Mouse (Mus musculus): ENCODE measurements around the gene Tpp1.
"Not testable (repeated sequence)": the region's sequence is repeated elsewhere in the genome, so short reads cannot be mapped to it uniquely, and the experiment has no call there.

Gene Tpp1

DNA sequence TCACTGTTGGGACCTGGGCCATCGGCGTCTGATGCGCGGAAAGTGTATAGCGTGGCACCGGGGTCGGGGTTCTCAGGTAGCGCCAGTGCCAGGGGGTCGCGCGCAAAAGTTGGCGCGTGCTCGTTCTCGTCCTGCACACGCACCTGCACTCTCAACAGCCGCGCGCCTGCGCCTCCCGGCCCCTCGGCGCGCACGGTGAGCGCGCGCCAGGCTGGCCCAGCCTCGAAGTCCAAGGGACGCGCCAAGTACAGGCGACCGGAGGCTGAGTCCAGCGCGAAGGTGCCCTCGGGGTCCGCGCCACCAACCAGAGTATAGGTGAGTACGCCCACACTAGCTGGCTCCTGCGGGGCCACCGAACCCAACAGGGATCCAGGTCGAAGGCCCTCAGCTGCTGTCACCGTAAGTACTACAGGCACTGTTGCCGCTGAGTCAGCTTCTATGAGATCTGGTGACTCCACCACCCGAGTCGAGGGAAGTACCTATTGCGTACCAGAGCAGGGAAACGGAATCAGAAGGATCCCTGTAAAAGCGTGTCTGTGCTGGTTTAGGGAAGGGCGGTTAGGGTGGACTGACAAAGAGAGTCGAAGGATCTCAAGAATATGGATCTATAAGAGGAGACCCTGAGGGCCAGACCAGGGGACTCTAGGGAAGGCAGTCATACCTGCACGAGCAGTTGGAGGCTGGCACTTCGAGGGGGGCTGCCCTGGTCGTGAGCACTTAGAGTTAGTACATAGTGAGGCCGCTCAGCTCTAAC is 10.7 kb upstream of the Tpp1 start:
- in situ Hi-C loops (cut with MboI, MseI), result no loop called here

DNA sequence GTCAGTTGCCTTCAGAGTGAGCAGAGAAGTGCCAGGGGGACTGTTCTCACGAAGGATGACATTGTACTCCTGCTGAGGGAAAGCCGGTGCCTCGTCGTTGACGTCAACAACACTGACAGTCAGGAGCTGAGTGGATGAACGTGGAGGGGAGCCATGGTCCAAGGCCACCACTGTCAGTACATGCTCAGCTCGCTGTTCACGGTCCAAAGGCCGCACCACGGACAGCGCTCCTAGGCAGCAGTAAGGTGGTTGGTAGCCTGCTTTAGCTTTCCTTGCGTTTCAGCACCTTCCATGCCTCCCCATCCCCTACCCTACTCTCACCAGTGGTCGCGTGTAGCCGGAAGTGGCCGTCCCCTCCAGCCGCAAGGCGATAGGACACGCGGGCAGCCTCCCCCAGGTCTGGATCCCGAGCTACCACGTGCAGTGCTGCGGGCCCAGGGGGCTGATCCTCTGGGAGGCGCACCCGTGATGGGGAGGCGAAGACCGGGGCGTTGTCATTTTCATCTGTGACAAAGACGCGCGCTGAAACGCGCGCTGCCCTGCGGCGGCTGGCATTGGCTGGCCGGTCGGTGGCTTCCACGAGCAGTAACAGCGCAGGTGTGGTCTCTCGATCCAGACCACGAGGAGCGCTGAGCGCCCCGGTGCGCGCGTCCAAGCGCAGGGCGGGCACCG is 9.9 kb upstream of the Tpp1 start:
- in situ Hi-C loops (cut with MboI, MseI), result no loop called here

DNA sequence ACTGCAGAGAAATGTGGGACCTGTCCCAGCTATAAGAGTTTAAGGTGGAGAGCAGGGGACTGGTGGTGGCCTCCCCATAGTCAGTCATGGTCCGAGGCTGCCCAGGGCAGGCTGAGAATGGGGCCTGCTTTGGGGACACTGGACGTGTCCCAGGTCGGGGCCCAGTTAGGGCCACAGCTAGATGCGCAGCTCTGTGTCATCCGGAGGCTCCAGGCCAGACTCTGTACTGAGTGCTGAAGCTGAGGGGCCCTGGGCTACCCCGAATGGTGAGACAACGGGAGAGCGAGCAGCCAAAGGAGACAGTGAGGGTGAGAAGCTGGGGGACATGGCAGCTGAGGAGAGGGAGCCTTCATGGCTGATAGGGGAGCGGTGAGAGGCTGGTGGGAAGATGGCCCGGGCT is 1.2 kb upstream of the Tpp1 start:
- in situ Hi-C loops (cut with MboI, MseI), result no loop called here

DNA sequence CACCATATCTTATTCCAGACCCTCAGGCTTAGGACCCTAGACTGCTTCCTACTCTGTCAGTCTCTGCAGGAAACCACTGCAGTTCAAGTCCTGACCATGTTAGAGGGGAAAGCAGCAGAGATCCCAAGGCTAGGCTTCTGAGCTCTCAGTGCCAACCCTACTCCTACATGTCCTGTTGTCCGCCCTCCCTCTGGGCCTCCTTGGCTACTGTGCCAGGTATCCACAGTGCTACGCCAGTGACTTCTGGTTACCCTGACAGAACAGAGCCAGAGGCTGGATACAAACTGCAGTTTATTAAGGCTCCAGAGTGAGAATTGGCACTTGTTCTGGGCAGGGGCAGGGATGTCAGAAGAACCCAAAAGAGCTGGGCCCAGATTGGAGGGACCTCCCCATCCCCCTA is 681 bp upstream of the Tpp1 start:
- in situ Hi-C loops (cut with MboI, MseI), result no loop called here

DNA sequence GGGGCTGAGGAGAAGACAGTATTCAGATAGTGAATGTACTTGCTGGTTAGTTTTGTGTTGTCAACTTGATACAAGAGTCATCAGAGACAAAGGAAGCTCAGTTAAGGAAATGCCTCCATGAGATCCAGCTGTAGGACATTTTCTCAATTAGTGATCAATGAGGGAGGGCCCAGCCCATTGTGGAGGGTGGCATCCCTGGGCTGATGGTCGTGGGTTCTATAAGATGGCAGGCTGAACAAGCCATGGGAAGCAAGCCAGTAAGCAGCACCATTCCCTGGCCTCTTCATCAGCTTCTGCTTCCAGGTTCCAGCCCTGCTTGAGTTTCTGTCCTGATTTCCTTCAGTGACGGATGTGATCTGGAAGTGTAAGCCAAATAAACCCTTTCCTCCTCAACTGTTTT is 4.3 kb downstream of the Tpp1 start:
- in situ Hi-C loops (cut with MboI, MseI), result no loop called here

DNA sequence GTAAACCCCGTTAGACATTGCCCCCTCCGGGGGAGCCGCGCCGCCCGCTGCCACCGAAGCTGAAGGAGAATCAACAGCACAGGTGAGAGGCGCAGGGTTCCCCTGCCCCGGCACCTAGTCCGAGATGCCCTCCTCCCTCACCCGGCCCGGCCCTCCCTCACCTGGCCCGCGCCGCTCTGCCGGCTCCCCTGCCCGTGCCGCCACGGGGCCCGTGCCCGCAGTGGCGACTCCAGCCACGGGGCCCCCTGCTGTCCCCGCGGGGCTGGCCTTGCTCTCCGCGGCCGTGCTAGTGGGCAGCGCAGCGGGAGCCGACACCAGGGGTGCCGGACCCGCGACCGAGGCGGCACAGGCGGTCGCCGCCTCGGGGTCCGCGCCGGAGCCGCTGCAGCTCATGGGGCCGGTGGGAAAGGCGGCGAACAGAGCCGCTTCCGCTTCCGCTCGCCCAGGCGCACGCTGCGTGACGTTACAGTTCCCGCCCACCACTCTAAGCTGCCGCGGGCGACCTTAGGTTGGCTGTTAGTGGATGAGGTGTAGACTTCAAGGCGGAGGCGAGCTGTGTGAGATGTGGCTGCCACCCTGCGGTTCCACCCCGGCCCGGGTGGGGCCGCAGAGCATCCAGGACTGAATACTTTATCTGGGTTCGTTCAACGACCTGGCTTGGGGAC is 8.0 kb downstream of the Tpp1 start, which contains the start of gene Taf10:
Taf10 (minus strand) TSS at position 436 of the 665 bp plus-strand sequence.
- in situ Hi-C loops (cut with MboI, MseI), result no loop called here

DNA sequence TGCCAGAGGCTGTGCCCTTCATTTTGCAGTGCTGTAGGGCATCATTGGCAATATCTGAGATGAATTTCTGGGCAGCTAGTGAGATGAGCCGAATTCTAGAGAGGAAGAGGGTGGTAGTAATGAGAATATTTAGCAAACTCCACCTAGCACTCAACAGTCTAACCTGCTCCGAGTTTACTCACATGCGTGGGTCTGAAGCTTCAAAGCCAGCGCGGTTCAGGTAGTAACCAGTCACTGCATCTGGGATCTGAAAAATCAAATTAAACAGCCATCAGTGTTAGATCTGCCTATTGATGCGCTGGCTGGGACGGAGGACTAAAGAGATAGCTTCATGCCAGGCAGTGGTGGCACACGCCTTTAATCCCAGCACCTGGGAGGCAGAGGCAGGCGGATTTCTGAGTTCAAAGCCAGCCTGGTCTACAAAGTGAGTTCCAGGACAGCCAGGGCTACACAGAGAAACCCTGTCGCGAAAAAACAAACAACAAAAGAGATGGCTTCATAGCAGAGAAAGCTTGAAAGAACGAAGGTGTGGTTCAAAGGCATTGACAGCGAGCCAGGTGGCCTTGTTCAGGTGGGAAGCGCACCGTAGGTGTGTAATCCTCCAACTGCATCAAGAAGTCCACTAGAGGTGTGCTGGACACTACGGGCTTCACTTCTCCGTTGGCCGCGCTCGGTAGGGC is 8.6 kb downstream of the Tpp1 start:
- in situ Hi-C loops (cut with MboI, MseI), result not testable (repeated sequence)

DNA sequence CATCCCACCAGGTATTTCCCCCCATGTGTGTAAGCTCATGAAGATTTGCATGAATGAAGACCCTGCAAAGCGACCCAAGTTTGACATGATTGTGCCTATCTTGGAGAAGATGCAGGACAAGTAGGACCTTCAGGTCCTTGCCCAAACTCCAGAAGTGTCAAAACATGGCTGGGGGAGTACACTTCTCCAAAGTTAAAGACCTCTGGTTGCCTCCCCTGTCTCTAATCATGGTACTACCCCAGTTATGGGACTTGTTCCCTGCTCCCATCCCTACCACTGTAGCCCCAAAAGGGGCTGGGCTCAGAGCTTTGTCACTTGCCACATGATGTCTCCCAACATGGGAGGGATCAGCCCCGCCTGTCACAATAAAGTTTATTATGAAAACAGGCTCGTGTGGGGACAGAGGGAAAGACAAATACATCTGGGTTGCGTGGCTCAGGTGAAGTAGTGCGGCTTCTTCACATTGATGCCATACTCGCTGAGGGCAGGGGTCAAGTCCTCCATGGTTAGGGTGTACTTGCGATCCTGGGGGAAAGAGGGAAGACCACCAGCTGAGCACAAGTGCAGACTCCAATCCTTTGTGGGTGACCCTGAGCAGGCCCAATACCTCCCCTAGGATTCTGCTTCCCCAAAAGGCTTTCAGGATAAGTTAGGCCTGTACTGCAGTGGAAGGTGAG is 9.4 kb downstream of the Tpp1 start:
- in situ Hi-C loops (cut with MboI, MseI), result not testable (repeated sequence)

DNA sequence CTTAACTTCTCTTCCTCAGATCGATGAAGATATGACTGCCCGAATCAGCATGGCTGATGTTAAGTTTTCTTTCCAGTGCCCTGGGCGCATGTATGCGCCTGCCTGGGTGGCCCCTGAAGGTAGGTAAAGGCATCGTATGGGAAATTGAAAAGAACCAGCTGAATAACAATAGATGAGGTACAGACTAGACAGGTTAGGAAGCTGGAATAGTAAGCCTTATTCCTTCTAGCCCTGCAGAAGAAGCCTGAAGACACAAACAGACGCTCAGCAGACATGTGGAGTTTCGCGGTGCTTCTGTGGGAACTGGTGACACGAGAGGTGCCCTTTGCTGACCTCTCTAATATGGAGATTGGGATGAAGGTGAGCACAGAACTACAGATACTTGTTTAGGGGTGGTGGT is 10.1 kb downstream of the Tpp1 start:
- in situ Hi-C loops (cut with MboI, MseI), result no loop called here

DNA sequence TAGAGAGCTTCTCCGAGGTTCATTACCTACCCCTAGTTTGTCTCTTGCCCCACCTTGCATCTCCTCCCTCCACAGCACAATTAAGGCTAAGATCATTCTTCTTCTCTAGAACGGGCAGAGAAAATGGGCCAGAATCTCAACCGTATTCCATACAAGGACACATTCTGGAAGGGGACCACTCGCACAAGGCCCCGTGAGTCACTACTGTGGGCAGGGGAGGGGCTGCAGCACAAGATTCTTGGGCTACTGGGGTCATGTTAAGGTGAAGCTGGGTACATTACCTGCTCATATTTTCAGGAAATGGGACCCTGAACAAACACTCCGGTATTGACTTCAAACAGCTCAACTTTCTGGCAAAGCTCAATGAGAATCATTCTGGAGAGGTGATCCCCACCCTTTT is 11.2 kb downstream of the Tpp1 start:
- in situ Hi-C loops (cut with MboI, MseI), result no loop called here

DNA sequence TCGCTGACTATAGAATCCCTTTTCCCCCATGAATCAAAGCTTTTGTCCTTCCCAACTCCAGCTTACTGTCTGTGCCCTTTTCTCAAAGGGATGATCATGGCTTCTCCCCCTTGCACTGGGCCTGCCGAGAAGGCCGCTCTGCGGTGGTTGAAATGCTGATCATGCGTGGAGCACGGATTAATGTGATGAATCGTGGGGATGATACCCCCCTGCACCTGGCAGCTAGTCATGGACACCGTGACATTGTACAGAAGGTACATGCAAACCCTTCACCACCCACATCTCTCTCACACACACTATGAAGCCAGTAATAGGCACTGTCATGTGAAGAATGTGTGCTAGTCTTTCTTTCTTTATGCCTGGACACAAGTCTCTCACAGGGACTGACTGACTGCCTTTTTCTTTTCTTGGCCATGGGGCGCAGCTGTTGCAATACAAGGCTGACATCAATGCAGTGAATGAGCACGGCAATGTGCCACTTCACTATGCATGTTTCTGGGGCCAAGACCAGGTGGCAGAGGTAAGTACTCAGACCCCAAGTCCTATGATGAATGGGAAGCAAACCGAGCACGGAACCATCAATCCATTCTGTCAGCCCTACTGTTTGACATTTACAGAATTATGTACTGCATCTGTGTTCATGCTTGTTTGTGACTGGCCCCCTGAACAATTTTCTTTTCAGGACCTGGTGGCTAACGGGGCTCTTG is 11.8 kb downstream of the Tpp1 start:
- in situ Hi-C loops (cut with MboI, MseI), result no loop called here

DNA sequence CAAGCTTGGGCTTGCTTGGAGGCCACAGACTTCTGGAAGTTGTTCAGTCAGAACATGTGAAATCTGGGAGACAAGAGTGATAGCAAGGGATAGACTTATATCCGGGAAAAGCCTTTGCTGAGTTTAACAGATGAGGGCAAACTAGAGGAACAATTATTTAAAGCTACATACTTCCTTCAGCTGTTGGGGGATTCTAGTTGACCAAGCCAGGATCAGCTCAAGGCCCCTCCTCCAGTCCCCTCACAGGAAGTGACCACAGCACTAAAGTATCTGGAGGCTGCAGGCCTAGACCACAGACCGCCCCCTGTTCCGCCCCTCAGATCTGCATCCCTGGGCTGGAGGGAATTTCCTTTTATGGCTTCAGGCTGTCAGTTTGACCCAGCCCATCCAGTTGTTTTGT is 13.1 kb downstream of the Tpp1 start:
- in situ Hi-C loops (cut with MboI, MseI), result no loop called here

DNA sequence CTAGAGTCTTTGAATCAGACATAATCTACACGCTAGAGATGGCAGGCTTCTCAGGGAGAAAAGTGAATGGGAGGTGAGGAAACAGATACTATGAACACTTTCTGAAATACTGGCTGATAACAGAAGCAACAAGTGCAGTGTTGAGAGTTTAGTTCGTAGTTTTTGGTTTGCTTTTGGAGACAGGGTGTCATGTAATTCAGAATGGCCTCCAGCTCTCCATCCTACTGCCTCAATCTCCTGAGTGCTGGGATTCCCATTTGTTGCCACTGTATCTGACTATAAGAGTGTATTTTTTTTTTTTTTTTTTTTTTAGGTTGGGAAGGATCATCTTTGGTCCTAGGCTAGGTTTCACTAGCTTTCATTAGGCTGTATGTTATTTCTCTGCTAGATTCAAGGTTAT is 13.7 kb downstream of the Tpp1 start:
- in situ Hi-C loops (cut with MboI, MseI), result no loop called here

DNA sequence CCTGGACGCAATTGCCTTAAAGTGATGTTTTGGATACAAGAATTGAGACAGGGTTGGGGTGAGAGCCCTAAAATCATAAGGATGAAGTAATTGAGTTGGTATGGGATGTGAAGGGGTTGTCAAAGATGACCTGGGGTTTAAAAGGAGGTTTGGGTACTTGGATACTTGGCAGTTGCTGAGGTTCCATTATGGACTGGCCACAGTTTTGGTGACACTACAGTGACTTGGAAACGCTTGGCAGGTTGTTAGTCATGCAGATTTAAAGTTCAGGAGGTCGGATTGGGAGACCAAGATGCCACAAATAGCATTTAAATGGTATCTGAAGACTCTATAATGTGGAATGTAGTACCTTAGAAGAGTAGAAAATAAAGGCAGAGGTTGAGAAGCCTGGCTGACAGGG is 14.4 kb downstream of the Tpp1 start:
- in situ Hi-C loops (cut with MboI, MseI), result no loop called here

DNA sequence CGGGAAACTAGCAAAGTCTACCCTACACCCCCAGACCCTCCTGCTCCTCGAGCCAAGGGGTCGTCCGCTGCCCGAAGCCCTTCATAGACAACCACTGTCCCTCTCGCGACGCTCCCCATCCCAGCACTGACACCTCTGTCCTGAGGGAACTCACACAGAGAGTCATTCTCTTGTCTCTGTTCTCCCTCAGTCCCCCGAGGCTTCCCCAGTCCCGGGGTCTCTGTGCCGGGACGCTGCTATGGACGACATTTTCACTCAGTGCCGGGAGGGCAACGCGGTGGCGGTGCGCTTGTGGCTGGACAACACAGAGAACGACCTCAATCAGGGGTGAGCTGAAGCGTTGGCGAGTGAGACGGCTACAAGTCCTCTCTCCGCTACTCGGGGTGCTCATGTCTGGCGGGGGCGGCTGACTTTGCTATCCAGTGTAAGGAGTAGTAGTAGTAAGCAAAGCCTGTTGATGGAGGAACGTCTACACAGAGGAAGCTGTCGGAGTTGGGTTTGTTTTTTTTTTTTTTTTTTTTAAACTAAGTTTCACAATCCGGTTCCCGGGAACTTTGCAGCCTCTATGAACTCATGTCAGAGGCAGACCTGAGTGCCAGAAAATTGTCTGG is 15.0 kb downstream of the Tpp1 start, which contains the start of gene Rrp8:
Rrp8 (minus strand) TSS at position 475 of the 611 bp plus-strand sequence.
- in situ Hi-C loops (cut with MboI, MseI), result no loop called here

DNA sequence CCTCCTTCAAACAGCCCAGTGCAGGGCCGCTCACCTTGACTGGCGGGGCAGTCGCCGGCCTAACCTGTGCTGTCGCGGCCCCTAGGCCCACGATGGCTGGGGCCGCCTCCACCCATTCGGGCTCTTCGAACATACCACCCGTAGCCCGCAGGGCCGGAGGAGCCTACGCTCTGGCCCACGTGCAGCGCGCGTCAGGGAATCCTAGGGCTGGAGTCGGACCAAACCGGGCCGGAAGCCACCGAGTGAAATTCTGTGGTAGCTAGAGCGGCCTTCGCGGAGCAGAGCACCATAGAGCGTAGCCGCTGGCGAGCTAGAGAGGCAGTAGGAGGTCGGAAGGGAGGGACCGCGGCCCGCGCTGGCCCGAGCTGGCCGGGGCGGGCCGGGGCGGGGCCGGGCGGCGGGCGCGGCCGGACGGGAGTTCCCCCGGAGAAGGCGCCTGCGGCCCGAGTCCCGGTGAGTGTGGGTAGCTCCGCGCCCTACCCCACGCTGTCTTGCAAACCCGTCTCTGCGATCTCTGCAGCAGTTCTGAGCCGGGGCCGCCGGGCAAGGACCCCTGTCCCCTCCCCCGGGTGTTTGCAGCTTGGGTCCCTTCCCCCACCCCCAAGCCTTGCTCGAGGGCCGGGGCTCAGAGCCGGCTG is 15.7 kb downstream of the Tpp1 start, which contains the start of gene Ilk:
Ilk (plus strand) TSS at position 329 of the 638 bp plus-strand sequence.
- in situ Hi-C loops (cut with MboI, MseI), result no loop called here

DNA sequence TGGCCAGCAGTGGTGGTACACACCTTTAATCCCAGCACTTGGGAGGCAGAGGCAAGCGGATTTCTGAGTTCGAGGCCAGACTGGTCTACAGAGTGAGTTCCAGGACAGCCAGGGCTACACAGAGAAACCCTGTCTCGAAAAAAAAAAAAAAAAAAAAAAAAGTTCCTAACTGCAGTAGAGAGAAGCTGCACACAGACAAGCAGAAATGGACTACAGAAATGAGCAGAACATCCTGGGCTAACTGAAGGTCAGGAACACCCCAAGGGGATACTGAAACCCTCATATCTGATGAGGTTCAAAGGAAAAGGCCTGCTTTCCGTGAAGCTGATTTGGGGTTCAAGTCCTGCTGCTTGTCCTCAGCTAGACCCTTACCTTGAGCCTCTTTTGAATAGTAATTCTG is 16.6 kb downstream of the Tpp1 start:
- in situ Hi-C loops (cut with MboI, MseI), result not testable (repeated sequence)

DNA sequence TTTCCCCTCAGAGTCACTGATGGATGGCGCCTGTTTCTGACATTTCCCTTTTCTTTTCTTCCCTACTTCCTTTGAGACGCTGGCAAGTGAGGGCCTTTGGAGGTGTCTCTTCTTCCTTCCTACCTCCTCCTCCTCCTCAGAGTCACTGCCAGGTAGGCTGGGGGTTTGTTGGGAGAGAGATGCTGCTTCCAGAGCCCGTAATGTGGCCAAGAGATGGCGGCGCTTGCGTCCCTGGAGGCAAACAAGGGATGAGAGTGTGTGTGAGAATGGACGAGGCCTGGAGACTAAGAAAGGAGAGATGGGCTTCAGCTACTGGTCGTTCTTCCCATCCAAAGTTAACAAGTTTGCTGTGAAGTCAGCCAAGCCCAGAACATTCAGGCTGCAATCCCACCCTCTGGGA is 17.2 kb downstream of the Tpp1 start:
- in situ Hi-C loops (cut with MboI, MseI), result loop anchor here (5.0 kb wide), 1 partner anchor 72 kb away; no protein-coding TSS in a partner anchor

DNA sequence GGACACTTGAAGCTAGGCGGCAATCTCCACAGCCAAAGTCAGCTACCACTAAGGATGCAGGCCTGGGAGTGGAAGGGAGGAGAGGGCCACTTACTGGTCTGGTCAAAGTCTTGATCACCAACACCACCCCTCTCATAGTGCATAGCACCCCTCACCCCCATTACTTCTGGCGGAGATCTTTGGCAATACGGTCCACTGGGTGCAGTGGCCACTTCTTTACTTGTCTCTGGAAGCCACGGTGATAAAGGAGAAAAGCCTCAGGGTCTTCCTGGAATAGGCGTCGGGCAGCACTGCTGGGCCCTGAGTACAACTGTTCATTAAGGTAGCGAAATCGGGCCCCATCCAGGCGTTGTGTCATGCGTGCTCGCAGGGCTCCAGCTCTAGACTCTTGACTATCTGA is 18.2 kb downstream of the Tpp1 start:
- in situ Hi-C loops (cut with MboI, MseI), result loop anchor here (5.0 kb wide), 1 partner anchor 73 kb away; no protein-coding TSS in a partner anchor

Data from T-helper 2 cell (primary cell).